Mouse (Mus musculus): ENCODE data around the gene Kti12.

DNA sequence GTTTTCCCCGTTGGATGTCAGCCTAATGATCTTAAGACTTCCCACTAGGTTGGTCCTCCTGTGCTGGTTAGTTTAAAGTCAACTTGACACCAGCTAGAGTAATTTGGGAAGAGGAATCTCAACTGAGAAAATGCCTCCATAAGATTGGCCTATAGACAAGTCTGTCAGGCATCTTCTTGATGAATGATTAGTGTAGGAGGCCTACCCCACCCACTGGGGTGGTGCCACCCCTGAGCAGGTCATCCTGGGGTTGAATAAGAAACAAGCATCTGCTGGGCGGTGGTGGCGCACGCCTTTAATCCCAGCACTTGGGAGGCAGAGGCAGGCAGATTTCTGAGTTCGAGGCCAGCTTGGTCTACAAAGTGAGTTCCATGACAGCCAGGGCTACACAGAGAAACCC, 26.2 kb downstream of the Kti12 start:
- TF ChIP-seq CTCF (IDR thresholded peaks at IDR 0.05; ENCODE audit: extremely low read depth, insufficient read length, insufficient replicate concordance, low read depth, low read length) (no peak), POLR2A (IDR thresholded peaks at IDR 0.05; ENCODE audit: low read depth, low read length) (no peak)

Data from small intestine, adult 2 months (tissue).